Mouse (Mus musculus): ENCODE measurements around the gene Cdc42ep4. TPM values are rescaled to one million over a fixed set of nuclear protein-coding genes. Genes with fewer than 3 reads are reported as not detected.

The Cdc42ep4 gene
- total and polyA plus RNA-seq, 3 experiments = 2.3 to 8.1 (median 3.4) TPM

DNA sequence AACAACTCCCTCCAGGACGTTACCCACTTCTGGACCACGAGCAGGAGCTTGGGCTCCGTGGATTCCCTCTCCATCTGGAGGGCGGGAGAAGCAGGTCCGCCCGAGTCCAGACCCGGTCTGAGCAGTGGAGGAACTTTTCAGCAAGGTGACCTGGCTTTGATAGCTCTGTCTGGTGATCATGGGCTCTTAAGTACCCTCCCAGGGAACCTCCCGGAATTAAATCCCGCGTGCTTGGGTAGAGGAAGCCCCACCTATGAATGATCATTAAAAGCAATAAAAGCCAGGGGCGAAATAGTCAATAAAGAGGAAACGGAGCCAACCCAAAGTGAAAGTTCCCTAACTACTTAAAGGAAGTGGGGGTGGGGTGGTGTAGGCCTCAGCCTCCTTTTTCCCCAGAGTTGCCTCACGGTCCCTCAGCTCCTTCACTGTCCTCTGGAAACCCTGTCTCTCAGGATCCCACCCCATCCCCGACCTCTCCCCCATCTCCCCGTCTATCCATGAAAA lies 529 bp upstream of the Cdc42ep4 start (continued):
- TF ChIP-seq USF2 (conservative IDR thresholded peaks at IDR 0.05; ENCODE audit: low read depth, low read length) (no peak), JUN (IDR thresholded peaks at IDR 0.05; ENCODE audit: insufficient read depth, low read depth, low read length) (no peak), CHD2 (IDR thresholded peaks at IDR 0.05; ENCODE audit: low read length) (peak; percentile 80), MAX (IDR thresholded peaks at IDR 0.05; ENCODE audit: low read length) (no peak), RAD21 (IDR thresholded peaks at IDR 0.05; ENCODE audit: low read depth, low read length) (no peak), HCFC1 (IDR thresholded peaks at IDR 0.05; ENCODE audit: low read depth, low read length) (peak; percentile 47; the same call in 1 of the 2 replicates), IRF4 (IDR thresholded peaks at IDR 0.05; ENCODE audit: low read depth, low read length) (peak; percentile 37; the same call in 1 of the 2 replicates), JUND (conservative IDR thresholded peaks at IDR 0.05; ENCODE audit: low read depth, low read length) (no peak), NELFE (IDR thresholded peaks at IDR 0.05; ENCODE audit: low read depth, low read length) (no peak), ETS1 (conservative IDR thresholded peaks at IDR 0.05; ENCODE audit: low read depth, low read length) (0 out of 2 replicates have a peak, but pooled peaks have one; percentile 15), USF1 (IDR thresholded peaks at IDR 0.05; ENCODE audit: low read depth, low read length) (no peak), RCOR1 (conservative IDR thresholded peaks at IDR 0.05; ENCODE audit: low read depth, low read length) (0 out of 2 replicates have a peak, but pooled peaks have one; percentile 25), NRF1 (IDR thresholded peaks at IDR 0.05; ENCODE audit: low read depth, low read length) (no peak), ZC3H11A (IDR thresholded peaks at IDR 0.05; ENCODE audit: low read depth, low read length) (no peak), ZMIZ1 (IDR thresholded peaks at IDR 0.05; ENCODE audit: low read depth, low read length) (no peak), MAZ (IDR thresholded peaks at IDR 0.05; ENCODE audit: low read depth, low read length) (no peak), SIN3A (IDR thresholded peaks at IDR 0.05; ENCODE audit: low read length) (no peak; the same call in 1 of the 2 replicates), PAX5 (IDR thresholded peaks at IDR 0.05; ENCODE audit: low read length) (no peak)

DNA sequence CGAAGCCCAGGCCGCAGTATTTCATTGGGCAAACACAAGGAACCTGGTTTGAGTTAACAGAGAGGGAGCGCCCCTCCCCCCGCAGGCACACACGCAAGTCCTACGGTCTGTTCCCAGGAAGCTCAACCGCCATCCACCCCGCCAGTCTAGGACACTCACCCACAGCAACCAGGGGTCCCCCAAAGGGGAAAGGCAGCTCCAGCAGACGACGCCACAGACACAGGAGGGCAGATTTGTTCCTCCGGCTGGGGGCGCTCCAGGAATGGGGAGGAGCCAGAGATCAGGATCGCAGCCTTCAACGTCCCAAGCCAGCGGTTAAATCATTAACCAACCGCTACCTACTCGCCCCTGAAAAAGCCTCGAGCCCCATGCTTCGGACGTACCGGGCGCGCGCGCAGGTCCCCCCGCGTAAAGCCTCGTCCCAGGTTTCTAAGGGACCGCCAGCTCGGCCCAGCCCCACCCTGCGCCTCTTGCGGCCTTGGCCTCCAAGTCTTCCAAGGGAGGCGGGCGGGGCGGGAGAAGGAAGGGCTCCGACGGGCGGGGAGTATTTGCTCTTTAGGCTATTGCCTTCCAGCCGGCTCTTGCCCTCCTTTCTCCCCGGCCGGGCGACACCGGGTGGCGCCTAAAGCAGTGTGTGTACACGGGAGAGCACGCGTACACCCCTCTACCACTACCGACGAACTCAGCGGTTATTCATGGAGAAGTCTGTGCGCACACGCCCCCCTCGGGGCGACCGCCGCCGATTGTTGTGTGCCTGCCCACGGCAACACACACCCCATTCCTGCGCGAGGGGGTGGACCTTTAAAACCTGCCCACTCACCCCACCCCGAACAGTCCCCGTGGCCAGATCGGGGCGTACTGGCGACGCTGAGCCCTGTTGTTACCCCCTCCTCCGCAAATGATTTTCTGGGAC lies 854 bp downstream of the Cdc42ep4 start:
- dilution Hi-C loops (cut with MboI; ENCODE audit: extremely low pct_ligation_motif_present, extremely low pct_unique_long_range_greater_than_20kb, low sequenced_read_pairs) (no loop called here), in situ Hi-C loops (cut with MboI; ENCODE audit: low pct_ligation_motif_present, low pct_unique_long_range_greater_than_20kb, low sequenced_read_pairs) (loop anchor here (5.0 kb wide), 1 partner anchor 61 kb away; no protein-coding TSS in a partner anchor)

More for the DNA sequence above, 854 bp downstream of the Cdc42ep4 start:
- H3K4me3 ChIP-seq (replicated peaks in 1 of 3; ENCODE audit: low read depth in 2 of 3, low read length in 2 of 3, poor library complexity in 1 of 3) = peak overlapping the region; percentile 59 to 82 (median 77)
- TF ChIP-seq MEF2A (IDR thresholded peaks at IDR 0.05; ENCODE audit: borderline replicate concordance, low read depth, low read length) (no peak), CHD2 (IDR thresholded peaks at IDR 0.05; ENCODE audit: low read length) (0 out of 2 replicates have a peak, but pooled peaks have one; percentile 32), E2F4 (IDR thresholded peaks at IDR 0.05; ENCODE audit: insufficient replicate concordance, low read depth, low read length) (no peak), MAX (IDR thresholded peaks at IDR 0.05; ENCODE audit: low read length) (peak; percentile 14; the same call in 1 of the 2 replicates), IRF4 (IDR thresholded peaks at IDR 0.05; ENCODE audit: low read depth, low read length) (peak; percentile 38; the same call in 1 of the 2 replicates), SMC3 (IDR thresholded peaks at IDR 0.05; ENCODE audit: low read depth, low read length) (peak; percentile 74), JUN (IDR thresholded peaks at IDR 0.05; ENCODE audit: insufficient read depth, low read depth, low read length) (no peak), CTCF (conservative IDR thresholded peaks at IDR 0.05 in 1 of 2, IDR thresholded peaks at IDR 0.05 in 1 of 2; ENCODE audit: low read depth in 2 of 2, low read length in 2 of 2) (peak in 1 of 2 experiments; percentile 77; a peak in 2 of 4 replicates), RCOR1 (conservative IDR thresholded peaks at IDR 0.05; ENCODE audit: low read depth, low read length) (no peak), TCF12 (IDR thresholded peaks at IDR 0.05; ENCODE audit: low read depth, low read length) (no peak), RAD21 (IDR thresholded peaks at IDR 0.05; ENCODE audit: low read depth, low read length) (peak; percentile 69), ELF1 (IDR thresholded peaks at IDR 0.05; ENCODE audit: low read depth, low read length) (0 out of 2 replicates have a peak, but pooled peaks have one; percentile 12)
- peaks cover 0 to 19% of the 10 kb centered on the region in 2 experiments for H3K36me3 ChIP-seq (replicated peaks in 1 of 2; ENCODE audit: control insufficient read depth in 1 of 2, insufficient read depth in 1 of 2, low read length in 1 of 2)
- H3K9ac ChIP-seq (ENCODE audit: insufficient read depth, low read depth) = peak overlapping the region; percentile 48
- H3K27ac ChIP-seq (ENCODE audit: insufficient read depth, low read depth) = no peak overlapping the region
- peaks cover 0 to 41% of the 10 kb centered on the region in 2 experiments; a peak in 2 of 4 replicates for H3K4me1 ChIP-seq (ENCODE audit: control insufficient read depth in 1 of 2, insufficient read depth in 2 of 2)
- H3K9me3 ChIP-seq (replicated peaks; ENCODE audit: low read length) = no peaks in the 10 kb centered on the region
- H3K4me2 ChIP-seq (ENCODE audit: insufficient read depth, low read depth, poor library complexity, severe bottlenecking) = peak overlapping the region; percentile 72
- no peaks in the 10 kb centered on the region for H3K79me2 ChIP-seq (replicated peaks; ENCODE audit: control insufficient read depth, extremely low read depth, insufficient read depth, poor library complexity, severe bottlenecking)
- peak; percentile 56 for DNase-seq (ENCODE audit: extremely low read depth)
- H3K27me3 ChIP-seq (replicated peaks) = no peaks in the 10 kb centered on the region
